Mouse (Mus musculus): ENCODE measurements around the gene Slc39a11.

Gene Slc39a11

GRCm38 (mm10) chr11:113291781-113292714, 357.8 kb downstream of the Slc39a11 start:
- CTCF ChIA-PET, result no interaction called here

DNA sequence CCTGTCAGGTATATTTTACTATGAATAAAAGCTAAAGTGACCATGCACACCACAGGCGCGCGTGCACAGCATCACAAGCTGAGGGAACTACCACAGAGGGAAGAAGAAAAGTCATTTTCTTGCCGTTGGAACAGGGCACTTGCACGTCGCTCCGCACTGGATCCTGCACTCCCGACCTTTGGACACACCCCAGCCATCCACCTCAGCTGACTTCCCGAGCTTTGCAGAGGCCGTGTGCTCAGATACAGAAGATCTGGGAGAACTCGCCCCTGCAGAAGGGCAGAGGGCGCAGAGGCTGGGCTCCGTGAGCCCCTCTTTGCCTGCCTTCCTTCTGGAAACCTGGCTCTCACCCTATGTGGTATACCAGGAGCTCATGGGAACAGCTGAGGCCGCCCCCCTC, 359.0 kb downstream of the Slc39a11 start:
- CTCF ChIA-PET, result no interaction called here

GRCm38 (mm10) chr11:113284951-113285741, 364.7 kb downstream of the Slc39a11 start:
- CTCF ChIA-PET, result no interaction called here

- CTCF ChIA-PET, result no interaction called here
These were observed 366.5 kb downstream of the Slc39a11 start for GRCm38 (mm10) chr11:113283376-113283811.

DNA sequence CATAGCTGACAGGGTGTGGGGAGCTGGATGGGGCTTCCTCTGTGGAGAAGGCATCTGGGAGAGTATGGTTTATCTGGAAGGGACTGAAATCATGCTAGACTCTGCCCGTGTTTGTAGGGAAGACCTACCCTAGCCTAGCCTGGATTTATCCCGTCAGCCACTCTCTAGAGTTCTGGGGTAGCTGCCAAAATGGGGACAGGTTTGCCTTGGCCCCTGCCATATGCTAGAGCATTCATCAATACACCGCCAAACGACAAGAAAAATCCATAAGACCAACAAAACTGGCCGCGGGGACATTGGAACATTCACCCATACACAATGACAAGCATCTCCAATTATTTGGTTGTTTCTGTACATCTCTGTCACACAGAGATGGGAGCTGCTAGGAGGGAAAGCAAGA, 371.6 kb downstream of the Slc39a11 start:
- CTCF ChIA-PET, result interaction anchor here (1.1 kb wide), 1 partner anchor 14 kb away, joined by 3 read pairs; no protein-coding TSS in a partner anchor

- CTCF ChIA-PET, result no interaction called here
These were observed 372.8 kb downstream of the Slc39a11 start for GRCm38 (mm10) chr11:113277034-113277612.

- CTCF ChIA-PET, result no interaction called here
These were observed 373.4 kb downstream of the Slc39a11 start for GRCm38 (mm10) chr11:113276518-113276917.

DNA sequence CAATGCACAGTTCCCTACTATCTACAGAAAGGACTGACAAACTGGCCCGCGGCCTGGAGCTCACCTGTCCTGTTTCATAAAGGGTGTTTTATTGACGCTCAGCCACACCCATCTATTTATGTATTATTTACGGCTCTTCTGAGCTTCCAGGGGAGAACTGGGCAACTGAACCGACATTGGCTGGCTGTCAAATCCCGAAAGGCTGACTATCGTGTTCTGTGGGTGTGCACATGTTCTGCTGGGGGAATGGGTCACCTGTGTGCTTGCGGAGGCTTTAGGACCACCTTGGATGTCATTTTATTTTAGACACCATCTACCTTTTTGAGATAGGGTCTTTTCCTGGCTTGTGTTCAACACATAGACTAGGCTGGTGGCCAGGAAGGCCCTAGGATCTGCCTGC, 375.8 kb downstream of the Slc39a11 start:
- CTCF ChIA-PET, result no interaction called here

DNA sequence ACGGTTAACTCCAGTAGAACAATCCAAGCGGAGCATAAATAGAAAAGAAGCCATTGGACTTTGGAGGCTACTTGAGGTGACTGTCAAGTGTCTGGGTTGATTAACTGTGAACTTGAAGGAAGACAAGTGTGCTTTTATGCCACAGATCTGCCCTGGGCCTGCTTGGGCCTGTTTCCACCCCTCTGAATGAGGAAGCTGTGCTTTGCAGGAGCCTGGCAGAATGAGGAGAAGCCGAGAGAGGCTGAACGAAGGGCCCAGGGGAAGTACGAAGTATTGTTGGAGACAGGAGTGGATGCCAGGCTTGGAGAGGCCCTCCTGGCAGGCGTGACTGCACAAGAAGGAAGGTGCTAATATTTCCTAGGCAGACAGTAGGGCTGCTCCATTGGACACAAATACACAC, 378.0 kb downstream of the Slc39a11 start:
- CTCF ChIA-PET, result no interaction called here

DNA sequence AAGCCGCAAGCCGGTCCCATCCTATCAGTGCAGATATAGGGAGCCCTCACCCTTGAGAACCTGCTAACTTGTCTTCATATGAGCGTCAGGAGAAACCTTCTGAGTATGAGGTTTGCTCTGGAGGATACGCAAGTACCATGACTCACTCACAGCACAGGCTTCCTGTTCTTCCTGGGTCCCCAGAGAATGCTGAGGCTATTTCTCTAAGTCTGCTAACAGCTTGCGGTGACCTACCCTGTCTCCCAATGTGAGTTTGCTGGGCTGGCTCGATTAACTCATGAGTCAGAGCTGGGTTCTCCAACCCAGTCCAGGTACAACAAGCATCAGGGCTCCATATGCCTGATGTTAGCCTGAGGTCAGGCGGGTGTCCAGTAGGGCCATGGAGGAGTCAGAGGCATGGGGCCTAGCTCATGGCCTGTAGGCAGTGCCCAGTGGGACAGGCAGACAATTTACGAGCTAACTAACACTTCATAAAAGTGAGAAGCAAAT, 381.0 kb downstream of the Slc39a11 start:
- CTCF ChIA-PET, result no interaction called here

DNA sequence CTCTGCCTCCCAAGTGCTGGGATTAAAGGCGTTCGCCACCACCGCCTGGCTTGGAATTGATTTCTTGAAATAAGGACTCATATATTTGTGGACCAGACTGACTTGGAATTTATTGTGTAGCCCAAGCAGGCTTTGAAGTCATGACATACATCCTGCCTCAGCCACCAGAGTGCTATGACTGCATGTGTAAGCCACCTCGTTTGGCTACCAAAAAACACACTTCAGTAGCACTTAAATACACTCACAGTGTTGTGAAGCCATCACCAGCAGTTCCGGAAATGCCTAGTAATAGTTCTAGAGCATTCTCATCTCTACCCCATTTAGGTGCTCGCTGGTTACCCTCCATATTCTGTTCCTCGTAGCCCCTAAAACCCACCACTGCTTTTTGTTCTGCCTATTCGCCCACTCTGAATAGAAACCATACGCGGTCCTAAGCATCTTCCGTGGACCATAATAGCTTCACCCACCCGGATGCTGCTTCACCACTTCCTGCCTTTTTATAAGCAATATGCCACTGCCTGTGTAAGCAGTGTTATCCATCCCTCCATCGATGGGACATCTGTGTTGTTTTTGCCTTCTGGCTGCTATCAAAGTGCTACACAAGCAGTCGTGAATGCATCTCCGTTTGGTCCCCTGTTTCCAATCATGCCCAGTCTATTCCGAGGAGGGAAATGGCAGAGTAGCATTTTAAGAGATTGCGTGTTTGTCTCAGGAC, 382.2 kb downstream of the Slc39a11 start:
- CTCF ChIA-PET, result no interaction called here

- CTCF ChIA-PET, result no interaction called here
These were observed 383.2 kb downstream of the Slc39a11 start for GRCm38 (mm10) chr11:113266706-113267105.

GRCm38 (mm10) chr11:113265567-113265966, 384.3 kb downstream of the Slc39a11 start:
- CTCF ChIA-PET, result no interaction called here

DNA sequence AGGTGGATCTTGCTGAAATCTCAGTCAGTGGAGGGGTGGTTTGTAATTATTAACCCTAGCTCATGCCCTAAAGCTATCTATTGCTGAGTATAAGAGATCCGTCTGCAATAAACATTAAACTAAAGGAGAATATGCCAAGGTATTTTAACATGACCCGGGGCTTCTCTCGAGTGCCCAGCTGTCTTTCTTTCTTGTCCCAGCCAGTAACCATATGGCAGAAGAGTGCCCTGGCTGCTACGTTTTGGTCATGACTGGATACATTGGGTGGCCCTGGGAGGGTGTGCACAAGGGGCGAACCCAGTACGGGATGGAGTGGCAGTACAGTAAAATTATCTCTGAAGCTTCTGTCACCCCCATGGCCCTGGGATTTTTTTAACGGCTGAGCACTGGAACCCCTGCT, 385.9 kb downstream of the Slc39a11 start:
- CTCF ChIA-PET, result interaction anchor here (0.6 kb wide), 1 partner anchor 150 kb away, joined by 3 read pairs; no protein-coding TSS in a partner anchor

DNA sequence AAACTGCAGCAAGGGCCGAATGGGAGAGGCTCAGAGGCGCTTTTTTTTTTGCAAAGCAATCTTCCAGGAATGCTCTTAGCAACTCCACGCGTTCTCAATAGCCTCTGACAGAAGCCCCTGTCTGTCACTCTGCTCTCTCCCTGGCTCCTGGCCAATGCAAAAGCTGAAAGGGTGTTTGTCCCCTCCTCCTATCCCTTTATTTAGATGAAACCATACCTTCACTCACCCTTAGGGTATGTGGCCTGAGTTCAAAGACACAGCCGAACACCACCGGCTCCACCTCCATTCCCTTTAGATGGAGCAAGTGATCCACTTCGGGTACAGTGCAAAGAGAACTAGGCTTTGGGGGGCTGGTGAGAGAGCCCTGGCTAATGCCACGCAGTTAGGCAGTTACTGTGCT, 387.8 kb downstream of the Slc39a11 start:
- CTCF ChIA-PET, result no interaction called here

DNA sequence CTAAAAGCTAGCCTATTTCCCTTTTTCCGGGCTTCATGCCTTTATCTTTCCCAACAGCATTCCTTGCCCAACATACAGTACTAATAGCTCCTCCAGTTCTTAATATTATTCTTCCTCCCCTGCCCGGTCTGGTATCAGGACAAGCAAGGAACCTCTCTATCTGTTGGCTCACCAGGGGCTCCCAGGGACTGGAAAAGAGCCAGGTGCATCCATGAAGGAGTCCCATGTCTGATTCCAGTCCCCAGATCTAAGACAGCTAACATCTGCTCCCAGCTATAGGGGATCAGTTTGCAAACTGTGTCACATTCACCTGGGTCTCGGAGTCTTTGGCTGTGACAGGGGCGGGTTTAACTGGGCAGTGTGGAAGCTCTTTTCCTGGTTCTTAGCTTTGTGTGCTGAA, 388.5 kb downstream of the Slc39a11 start:
- CTCF ChIA-PET, result no interaction called here

DNA sequence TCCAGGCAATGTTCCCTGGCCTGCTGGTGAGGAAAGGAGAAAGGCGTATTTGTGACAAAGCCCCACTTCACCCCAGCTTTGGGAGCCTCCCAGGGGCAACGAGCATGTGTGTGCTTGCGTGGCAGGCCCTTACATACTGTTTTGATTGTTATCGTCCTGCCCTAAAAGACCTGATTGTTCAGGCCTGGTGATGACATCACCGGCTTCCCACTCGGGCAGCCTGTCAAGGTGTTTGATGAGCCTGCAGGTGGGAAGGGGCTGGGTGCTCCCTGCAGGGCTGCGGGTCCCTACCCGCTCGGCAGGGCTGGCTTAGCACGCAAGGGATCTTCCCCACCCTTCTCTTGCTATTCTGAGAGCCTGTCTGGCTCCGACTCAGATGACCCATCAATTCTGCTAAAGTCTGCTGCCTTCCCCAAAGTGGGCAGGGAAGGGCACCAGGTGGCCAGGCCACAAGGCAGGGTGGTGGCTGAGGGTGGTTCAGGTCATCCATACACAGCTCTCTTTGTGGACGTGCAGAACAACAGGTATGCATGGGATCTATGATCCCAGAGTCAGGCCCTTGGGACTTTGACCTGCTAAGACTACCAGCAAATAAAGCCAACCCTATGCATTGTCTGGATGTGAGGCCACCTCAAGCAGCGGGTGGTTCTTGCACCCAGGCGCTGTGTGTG, 390.0 kb downstream of the Slc39a11 start:
- CTCF ChIA-PET, result no interaction called here

DNA sequence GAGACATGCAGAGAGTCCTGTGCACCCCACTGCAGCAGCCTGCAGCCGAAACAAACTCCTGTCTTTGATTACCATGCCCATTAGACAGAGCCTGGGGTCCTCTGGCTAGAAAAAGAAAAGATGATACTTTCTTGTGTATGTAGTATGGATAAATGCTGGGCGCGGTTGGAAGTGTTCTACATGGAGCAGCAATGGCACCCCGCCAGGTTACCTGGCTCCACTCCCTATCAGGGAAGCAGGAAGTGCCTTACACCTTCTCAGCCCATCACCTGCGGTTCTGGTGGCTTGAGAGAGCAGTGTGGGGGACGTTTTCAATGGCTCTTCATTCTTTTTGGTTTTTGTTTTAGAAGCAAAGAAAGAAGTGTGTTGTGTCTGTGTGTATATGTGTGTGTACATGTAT, 391.9 kb downstream of the Slc39a11 start:
- CTCF ChIA-PET, result no interaction called here

GRCm38 (mm10) chr11:113254653-113255052, 395.2 kb downstream of the Slc39a11 start:
- CTCF ChIA-PET, result no interaction called here

- CTCF ChIA-PET, result interaction anchor here (0.5 to 0.6 kb wide), 2 partner anchors 239 to 1143 kb away, joined by 3 to 4 read pairs; no protein-coding TSS in a partner anchor
These were observed 396.7 kb downstream of the Slc39a11 start for GRCm38 (mm10) chr11:113253169-113253568.

DNA sequence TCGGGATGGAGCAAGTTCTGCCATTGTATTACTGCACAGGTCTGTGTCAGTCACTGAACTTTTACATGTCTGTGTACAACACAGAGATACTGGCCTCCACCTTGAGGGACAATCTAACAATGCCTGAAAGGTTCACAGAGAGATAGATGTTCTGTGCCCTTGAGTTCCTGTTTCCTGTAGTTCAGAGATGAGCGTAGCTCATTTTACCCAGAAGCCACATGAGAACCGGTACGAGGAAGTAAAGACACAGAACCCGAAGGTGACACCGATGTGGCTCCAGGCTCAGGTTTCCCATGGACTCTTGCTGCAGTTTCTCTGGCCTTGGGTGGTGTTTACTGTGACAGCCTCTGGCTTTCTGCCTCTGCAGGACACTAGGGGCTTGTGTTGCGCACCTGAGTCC, 398.7 kb downstream of the Slc39a11 start:
- CTCF ChIA-PET, result no interaction called here

All from spleen, embryonic (tissue).